Mouse (Mus musculus) liver, postnatal 0 days (tissue): Measurements from ENCODE around the gene Prpf4. TPM values are rescaled to one million over a fixed set of nuclear protein-coding genes. Genes with fewer than 3 reads are reported as not detected.

ENCODE experiments used
- ATAC-seq: fragments of 200-750 bp; cut with Nextera tagmentation; 2 replicates; pipeline ENCODE4 v1.8.0; 2017; ENCODE audit warnings: mild to moderate bottlenecking, moderate library complexity
- DNase-seq: peaks from one replicate; pipeline ENCODE4 v3.0.0-alpha.2; 2016
- H3K27ac ChIP-seq: fragments of 300-500 bp; sonication (generic); 2 replicates; pipeline ENCODE4 v1.5.1; 2014; ENCODE audit warnings: antibody characterized with exemption, moderate library complexity, mild to moderate bottlenecking, low read depth
- H3K27me3 ChIP-seq: fragments of 300-500 bp; sonication (generic); 2 replicates; pipeline ENCODE4 v1.6.1; 2014; ENCODE audit warnings: low read length, control low read depth, mixed read lengths; ENCODE audit not compliant: insufficient read depth
- H3K36me3 ChIP-seq: fragments of 300-500 bp; sonication (generic); replicated peaks from 2 replicates; pipeline ENCODE4 v1.6.1; 2014; ENCODE audit warnings: mild to moderate bottlenecking, control low read depth, low read length, moderate library complexity, mixed read lengths; ENCODE audit not compliant: insufficient read depth
- H3K4me1 ChIP-seq: fragments of 300-500 bp; sonication (generic); 2 replicates; pipeline ENCODE4 v1.6.1; 2014; ENCODE audit warnings: antibody characterized with exemption, mild to moderate bottlenecking, control low read depth; ENCODE audit not compliant: insufficient read depth
- H3K4me2 ChIP-seq: fragments of 300-500 bp; sonication (generic); 2 replicates; pipeline ENCODE4 v1.6.1; 2014; ENCODE audit warnings: low read depth, mild to moderate bottlenecking, low read length, moderate library complexity, mixed read lengths
- H3K4me3 ChIP-seq: fragments of 300-500 bp; sonication (generic); 2 replicates; pipeline ENCODE4 v1.5.1; 2014; ENCODE audit warnings: low read depth, low read length
- H3K9ac ChIP-seq: fragments of 300-500 bp; sonication (generic); replicated peaks from 2 replicates; pipeline ENCODE4 v1.6.1; 2014; ENCODE audit warnings: mild to moderate bottlenecking, moderate library complexity
- H3K9me3 ChIP-seq: fragments of 300-500 bp; sonication (generic); 2 replicates; pipeline ENCODE4 v1.6.1; 2016; ENCODE audit warnings: mild to moderate bottlenecking, control low read depth, low read length, mixed read lengths
- CTCF ChIP-seq: sonication (generic); IDR thresholded peaks from 2 replicates; pipeline ENCODE4 v1.5.1; 2016; ENCODE audit warnings: antibody characterized with exemption, low read depth
- EP300 ChIP-seq: IDR thresholded peaks from 2 replicates; pipeline ENCODE4 v1.6.1; 2016; ENCODE audit warnings: antibody characterized with exemption, low read depth, mild to moderate bottlenecking
- WGBS: fragments of 180-500 bp; shearing (Covaris S2); extraction: QIAGEN DNeasy Blood & Tissue Kit; methylation state at CpG from one replicate; pipeline ENCODE4 v1.1.7; 2014; ENCODE audit not compliant: insufficient replicate concordance; 5-methylcytosine and 5-hydroxymethylcytosine counted together
- polyA plus RNA-seq: library from polyadenylated mRNA; unstranded; fragments of >200 nt; fragmentation: Nextera tagmentation; extraction: Ambion mirVana; gene quantifications from 2 replicates; pipeline ENCODE4 v1.2.1, GENCODE M21; 2015

Prpf4 gene
- polyA plus RNA-seq, 1 experiment from 2014 or later, result 6.2 TPM

DNA sequence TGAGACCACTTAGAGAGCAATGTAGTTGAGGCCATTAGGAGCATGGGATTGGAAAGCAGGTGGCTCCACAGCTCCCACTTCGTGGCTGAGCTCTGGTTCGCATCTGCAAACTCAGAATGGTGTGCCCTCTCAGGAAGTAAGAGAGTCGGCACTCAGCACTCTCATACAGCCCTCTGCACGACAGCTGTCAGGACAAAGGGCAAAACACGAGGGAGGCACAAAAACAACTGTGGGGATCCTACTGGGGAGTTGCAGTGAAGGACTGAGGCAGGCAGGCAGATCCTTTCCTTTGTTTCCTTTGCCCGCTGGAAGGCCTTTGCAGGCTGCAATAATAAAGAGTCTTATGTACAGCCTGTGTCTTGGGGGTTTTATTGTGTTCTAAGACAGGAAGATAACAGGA lies 15.1 kb upstream of the Prpf4 start:
- no peak overlapping the region for H3K27ac ChIP-seq
- H3K36me3 ChIP-seq, result peaks cover 51% of the 10 kb centered on the region
- TF ChIP-seq CTCF (no peak), EP300 (no peak)
- no peak for DNase-seq
- H3K27me3 ChIP-seq, result no peaks in the 10 kb centered on the region
- no peak overlapping the region for H3K4me3 ChIP-seq
- H3K4me1 ChIP-seq, result peaks cover 16% of the 10 kb centered on the region
- H3K9me3 ChIP-seq, result no peaks in the 10 kb centered on the region
- H3K4me2 ChIP-seq, result no peak overlapping the region
- no peak overlapping the region for H3K9ac ChIP-seq
- WGBS, result 70% methylated on average over 6 of the region's 6 CpGs
- ATAC-seq, result no peak

DNA sequence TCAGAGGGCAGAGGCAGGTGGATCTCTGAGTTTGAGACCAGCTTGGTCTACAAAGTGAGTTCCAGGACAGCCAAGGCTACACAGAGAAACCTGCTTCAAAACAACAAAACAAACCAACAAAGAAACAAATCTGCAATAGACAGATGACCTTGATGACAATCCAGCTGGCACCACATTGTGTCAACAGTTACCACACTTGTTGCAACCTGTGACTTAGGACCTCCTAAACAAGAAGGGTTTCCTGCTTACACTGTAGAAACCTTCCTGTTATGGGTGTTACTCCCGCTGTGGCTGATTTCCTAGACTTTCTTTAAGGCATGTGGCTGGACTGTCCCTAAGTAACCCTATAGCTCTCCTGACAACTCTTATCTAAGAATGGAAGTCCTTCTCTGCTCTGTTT lies 12.8 kb upstream of the Prpf4 start:
- TF ChIP-seq CTCF (no peak), EP300 (no peak)
- no peak overlapping the region for H3K9ac ChIP-seq
- H3K36me3 ChIP-seq, result peaks cover 57% of the 10 kb centered on the region
- H3K4me2 ChIP-seq, result no peak overlapping the region
- 47% methylated on average over 1 of the region's 1 CpGs for WGBS
- peak overlapping the region; percentile 44 for H3K27ac ChIP-seq
- ATAC-seq (peak; percentile 38; the same call in 1 of the 2 replicates), DNase-seq (peak; percentile 22)
- no peaks in the 10 kb centered on the region for H3K27me3 ChIP-seq
- no peak overlapping the region for H3K4me3 ChIP-seq
- peaks cover 8% of the 10 kb centered on the region; the same call in 1 of the 2 replicates for H3K4me1 ChIP-seq
- H3K9me3 ChIP-seq, result no peaks in the 10 kb centered on the region

DNA sequence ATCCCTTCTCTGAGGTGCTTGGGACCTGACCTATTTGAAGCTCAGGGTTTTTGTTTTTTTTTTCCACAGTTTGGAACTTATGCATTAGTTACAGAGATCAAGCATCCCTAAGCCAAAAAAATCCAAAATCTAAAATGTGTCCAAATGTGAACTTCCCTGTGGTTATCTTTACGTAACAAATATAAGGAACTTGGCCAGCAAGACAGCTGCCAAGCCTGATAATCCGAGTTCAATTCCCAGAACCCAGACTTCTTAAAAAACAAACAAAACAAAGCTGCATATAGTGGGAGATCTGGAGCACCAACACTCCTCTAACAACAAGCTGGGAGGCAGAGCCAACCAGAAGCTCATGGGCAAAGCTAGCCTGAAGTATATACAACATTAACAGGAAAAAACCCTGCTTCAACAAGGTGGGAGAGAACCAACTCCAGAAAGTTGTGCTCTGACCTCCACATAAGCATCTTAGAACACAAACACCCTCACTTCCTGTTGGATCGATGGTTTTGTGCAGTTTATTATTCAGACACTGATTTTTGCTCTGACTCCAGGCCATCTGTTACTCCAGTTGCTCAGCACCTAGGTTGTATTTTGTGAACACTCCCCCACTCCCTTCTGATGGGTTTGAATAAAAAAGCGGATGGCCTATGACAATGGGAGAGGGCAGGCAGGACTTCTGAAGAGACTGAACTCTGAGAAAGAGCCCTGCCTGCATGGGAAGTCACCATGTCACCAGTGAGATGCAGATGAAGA lies 10.8 kb upstream of the Prpf4 start:
- H3K9ac ChIP-seq, result no peak overlapping the region
- no peaks in the 10 kb centered on the region for H3K9me3 ChIP-seq
- no peak for ATAC-seq
- TF ChIP-seq EP300, result no peak
- no peak for TF ChIP-seq CTCF
- no peak for DNase-seq
- no peak overlapping the region for H3K4me3 ChIP-seq
- H3K27me3 ChIP-seq, result no peaks in the 10 kb centered on the region
- peaks cover 8% of the 10 kb centered on the region; the same call in 1 of the 2 replicates for H3K4me1 ChIP-seq
- H3K27ac ChIP-seq, result no peak overlapping the region
- no peak overlapping the region for H3K4me2 ChIP-seq
- peaks cover 63% of the 10 kb centered on the region for H3K36me3 ChIP-seq
- 68% methylated on average over 4 of the region's 4 CpGs for WGBS

DNA sequence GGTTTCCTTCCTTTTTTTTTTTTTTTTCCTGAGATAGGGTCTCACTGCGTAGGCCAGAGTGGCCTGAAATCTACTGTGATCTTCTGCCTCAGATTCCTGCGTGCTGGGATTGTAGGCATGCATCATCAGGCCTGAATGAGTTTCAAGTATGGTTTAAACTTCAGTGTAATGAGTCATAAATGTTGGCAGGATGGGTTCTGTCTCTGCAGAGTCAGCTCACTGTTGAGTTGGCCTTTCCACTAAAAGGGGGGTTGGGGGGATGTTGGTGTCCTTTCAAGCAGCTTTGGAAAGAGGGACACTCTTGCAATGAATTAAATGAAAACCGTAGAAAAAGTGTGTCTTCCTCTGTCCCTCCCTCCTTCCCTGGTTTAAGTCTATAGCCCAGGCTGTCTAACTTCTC lies 9.6 kb upstream of the Prpf4 start:
- H3K36me3 ChIP-seq, result peaks cover 61% of the 10 kb centered on the region
- WGBS, result 87% methylated on average over 3 of the region's 3 CpGs
- TF ChIP-seq EP300, result no peak
- no peak for TF ChIP-seq CTCF

DNA sequence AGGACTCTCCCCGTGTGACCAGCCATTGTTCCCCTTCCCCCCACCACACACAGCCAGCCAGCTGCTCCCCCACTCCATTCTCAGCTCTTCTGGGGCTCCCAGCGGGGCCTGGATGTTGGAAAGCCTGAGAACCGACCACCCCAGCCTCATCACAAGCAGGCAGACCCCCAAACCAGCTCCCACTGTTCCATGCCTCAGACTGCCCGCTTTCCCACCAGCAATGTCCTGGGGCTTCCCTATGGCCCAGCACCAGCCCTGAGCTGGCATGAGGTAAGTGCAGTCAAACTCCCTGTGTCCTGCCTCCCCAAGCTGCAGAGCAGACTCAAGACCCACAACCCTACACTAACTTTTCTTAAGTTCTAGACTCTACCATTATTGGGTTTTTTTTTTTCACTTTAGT lies 2.5 kb upstream of the Prpf4 start:
- H3K36me3 ChIP-seq, result peaks cover 20% of the 10 kb centered on the region
- H3K27me3 ChIP-seq, result no peaks in the 10 kb centered on the region
- no peak overlapping the region for H3K4me2 ChIP-seq
- no peak overlapping the region for H3K27ac ChIP-seq
- H3K9me3 ChIP-seq, result no peaks in the 10 kb centered on the region
- DNase-seq (no peak), ATAC-seq (no peak)
- no peak overlapping the region for H3K4me3 ChIP-seq
- WGBS, result 90% methylated on average over 4 of the region's 4 CpGs
- peaks cover 9% of the 10 kb centered on the region for H3K4me1 ChIP-seq
- H3K9ac ChIP-seq, result no peak overlapping the region
- no peak for TF ChIP-seq CTCF
- no peak for TF ChIP-seq EP300

More for the DNA sequence above, 9.6 kb upstream of the Prpf4 start:
- H3K4me2 ChIP-seq, result no peak overlapping the region
- H3K27me3 ChIP-seq, result no peaks in the 10 kb centered on the region
- H3K4me1 ChIP-seq, result peaks cover 8% of the 10 kb centered on the region; the same call in 1 of the 2 replicates
- ATAC-seq, result no peak
- no peak for DNase-seq
- no peak overlapping the region for H3K9ac ChIP-seq
- no peak overlapping the region for H3K4me3 ChIP-seq
- H3K27ac ChIP-seq, result no peak overlapping the region
- no peaks in the 10 kb centered on the region for H3K9me3 ChIP-seq

DNA sequence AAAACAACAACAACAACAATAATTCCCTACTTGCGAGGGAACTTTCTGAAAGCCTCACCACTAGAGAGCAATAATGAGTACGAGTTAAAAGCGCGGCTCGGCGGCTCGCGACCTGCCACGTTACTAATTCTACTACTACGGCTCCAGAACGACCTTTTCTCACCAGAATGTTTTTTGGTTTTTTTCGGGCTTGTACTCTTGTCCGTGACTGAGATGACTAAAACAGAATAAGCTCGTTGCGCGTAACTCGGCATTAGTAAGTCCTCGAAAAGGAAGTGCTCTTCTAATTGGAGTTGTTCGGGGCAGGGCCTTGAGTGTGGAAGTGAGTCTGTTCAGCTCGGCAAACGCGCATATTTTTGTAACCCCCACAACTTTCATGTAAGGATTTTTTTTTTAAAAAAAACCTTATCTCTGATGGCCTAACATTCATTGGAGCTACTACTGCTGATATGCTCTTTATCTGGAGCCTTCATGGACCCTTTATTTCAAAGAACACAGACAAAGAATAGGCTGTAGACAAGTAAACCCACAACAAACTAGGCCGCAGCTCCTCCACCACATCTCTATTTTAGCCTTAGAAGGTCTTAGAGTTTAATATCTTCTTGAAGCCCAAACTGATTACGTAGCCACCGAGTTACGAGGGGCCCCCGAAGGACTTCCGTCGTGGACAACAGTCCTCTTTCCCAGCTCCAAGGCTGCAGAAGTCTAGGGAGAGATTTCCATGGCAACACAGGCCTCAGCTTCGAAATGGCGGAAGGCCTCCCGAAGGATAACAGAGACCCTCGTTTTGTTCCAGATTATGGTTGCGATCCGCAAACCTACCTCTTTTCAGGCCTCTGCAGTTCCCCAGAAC lies 641 bp upstream of the Prpf4 start:
- no peaks in the 10 kb centered on the region for H3K9me3 ChIP-seq
- H3K4me2 ChIP-seq, result peak overlapping the region; percentile 72
- DNase-seq (peak; percentile 67), ATAC-seq (peak; percentile 35)
- H3K36me3 ChIP-seq, result peaks cover 15% of the 10 kb centered on the region
- under 1% methylated on average over 35 of the region's 35 CpGs for WGBS
- H3K9ac ChIP-seq, result peak overlapping the region; percentile 86
- H3K27ac ChIP-seq, result peak overlapping the region; percentile 88
- H3K4me1 ChIP-seq, result peaks cover 9% of the 10 kb centered on the region
- H3K4me3 ChIP-seq, result peak overlapping the region; percentile 72
- H3K27me3 ChIP-seq, result no peaks in the 10 kb centered on the region
- TF ChIP-seq CTCF (peak; percentile 76), EP300 (peak; percentile 35; the same call in 1 of the 2 replicates)
